Mouse (Mus musculus): ENCODE measurements at regions not wholly inside any gene's neighbourhood (a gene's known extent, or its start where the extent isn't known, plus 50 kb on each side); places are given as distances from the start of the nearest gene placed in this dataset.

DNA sequence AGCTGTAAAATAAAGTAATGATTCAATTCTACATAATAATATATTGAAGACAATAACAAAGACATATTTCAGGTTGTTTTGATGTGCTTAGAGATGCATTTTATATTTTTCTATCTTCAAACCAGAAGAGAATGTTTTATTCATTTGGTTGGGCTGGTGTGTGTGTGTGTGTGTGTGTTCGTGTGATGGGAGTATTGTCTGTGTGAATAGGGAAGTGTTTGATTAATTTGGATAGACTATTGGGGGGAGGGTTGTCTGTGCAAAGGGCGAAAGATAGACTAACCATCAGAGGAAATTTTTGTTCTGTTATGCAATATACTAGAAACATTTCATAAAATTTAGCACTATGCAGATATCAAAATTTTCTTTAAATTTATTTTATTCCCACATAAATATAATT is 776.8 kb upstream of the Gm8797 start:
- TF ChIP-seq CTCF (IDR thresholded peaks at IDR 0.05) (no peak), EP300 (IDR thresholded peaks at IDR 0.05) (no peak)
